Mouse (Mus musculus) midbrain, postnatal 0 days (tissue): ENCODE measurements around the gene Rabac1. TPM values are rescaled to one million over a fixed set of nuclear protein-coding genes. Genes with fewer than 3 reads are reported as not detected.

Experiments
- ATAC-seq: fragments of 200-750 bp; cut with Nextera tagmentation; 2 replicates; pipeline ENCODE4 v1.8.0; 2017; ENCODE audit warnings: moderate number of reproducible peaks, mild to moderate bottlenecking, moderate TSS enrichment, moderate library complexity; ENCODE audit not compliant: low FRiP score
- DNase-seq: peaks from one replicate; pipeline ENCODE4 v3.0.0-alpha.2; 2015; ENCODE audit warnings: low spot score
- H3K27ac ChIP-seq: fragments of 300-500 bp; sonication (generic); 2 replicates; pipeline ENCODE4 v1.5.1; 2014; ENCODE audit warnings: low read depth, mild to moderate bottlenecking, low read length, mixed read lengths
- H3K27me3 ChIP-seq: fragments of 300-500 bp; sonication (generic); 2 replicates; pipeline ENCODE4 v1.6.1; 2014; ENCODE audit warnings: low read length, control low read depth, mixed read lengths; ENCODE audit not compliant: insufficient read depth
- H3K36me3 ChIP-seq: fragments of 300-500 bp; sonication (generic); 2 replicates; pipeline ENCODE4 v1.6.1; 2014; ENCODE audit warnings: low read length, control low read depth, mixed read lengths; ENCODE audit not compliant: insufficient read depth
- H3K4me1 ChIP-seq: fragments of 300-500 bp; sonication (generic); 2 replicates; pipeline ENCODE4 v1.6.1; 2014; ENCODE audit warnings: mild to moderate bottlenecking, control low read depth, antibody characterized with exemption, low read length, mixed read lengths; ENCODE audit not compliant: insufficient read depth
- H3K4me2 ChIP-seq: fragments of 300-500 bp; sonication (generic); 2 replicates; pipeline ENCODE4 v1.6.1; 2014; ENCODE audit warnings: low read depth, mild to moderate bottlenecking, low read length, mixed read lengths; ENCODE audit not compliant: poor library complexity, severe bottlenecking
- H3K4me3 ChIP-seq: fragments of 300-500 bp; sonication (generic); 2 replicates; pipeline ENCODE4 v1.5.1; 2014; ENCODE audit warnings: low read depth, mild to moderate bottlenecking, low read length, moderate library complexity
- H3K9ac ChIP-seq: fragments of 300-500 bp; sonication (generic); replicated peaks from 2 replicates; pipeline ENCODE4 v1.6.1; 2014; ENCODE audit warnings: mild to moderate bottlenecking, low read length, moderate library complexity, mixed read lengths; ENCODE audit not compliant: poor library complexity, severe bottlenecking
- H3K9me3 ChIP-seq: fragments of 300-500 bp; sonication (generic); 2 replicates; pipeline ENCODE4 v1.6.1; 2016; ENCODE audit warnings: low read length, control low read depth
- CTCF ChIP-seq: IDR thresholded peaks from 2 replicates; pipeline ENCODE4 v1.5.1; 2016; ENCODE audit warnings: antibody characterized with exemption, mild to moderate bottlenecking
- WGBS: fragments of 180-500 bp; shearing (Covaris S2); extraction: QIAGEN DNeasy Blood & Tissue Kit; methylation state at CpG from one replicate; pipeline ENCODE4 v1.1.7; 2014; 5-methylcytosine and 5-hydroxymethylcytosine counted together
- polyA plus RNA-seq: library from polyadenylated mRNA; unstranded; fragments of >200 nt; fragmentation: Nextera tagmentation; extraction: Ambion mirVana; gene quantifications from 2 replicates; pipeline ENCODE4 v1.2.1, GENCODE M21; 2015
- total RNA-seq: library from RNA; depleted of rRNA; stranded (reverse); fragments of >200 nt; gene quantifications from 2 replicates; pipeline ENCODE4 v1.2.3, GENCODE M21; 2014

Rabac1 gene
- total and polyA plus RNA-seq, 2 experiments from 2014 or later, result 466 to 704 TPM

- Histone ChIP-seq H3K4me1 (peaks cover 37% of the 10 kb centered on the region), H3K4me3 (peak overlapping the region; percentile 87), H3K4me2 (peak overlapping the region; percentile 65), H3K27me3 (no peaks in the 10 kb centered on the region), H3K36me3 (peaks cover 16% of the 10 kb centered on the region), H3K9me3 (no peaks in the 10 kb centered on the region), H3K27ac (peak overlapping the region; percentile 97), H3K9ac (peak overlapping the region; percentile 88)
- no peak for DNase-seq
- WGBS, result 68% methylated on average over 8 of the region's 8 CpGs
- ATAC-seq, result no peak
- no peak for TF ChIP-seq CTCF
These were observed 31.4 kb upstream of the Rabac1 start for GRCm38 (mm10) chr7:25003820-25004388.

- H3K4me1 ChIP-seq, result peaks cover 32% of the 10 kb centered on the region
- H3K27me3 ChIP-seq, result no peaks in the 10 kb centered on the region
- peak overlapping the region; percentile 65 for H3K4me2 ChIP-seq
- H3K36me3 ChIP-seq, result peaks cover 21% of the 10 kb centered on the region
- 17% methylated on average over 11 of the region's 11 CpGs for WGBS
- DNase-seq, result no peak
- TF ChIP-seq CTCF, result no peak
- H3K9me3 ChIP-seq, result no peaks in the 10 kb centered on the region
- peak overlapping the region; percentile 88 for H3K9ac ChIP-seq
- peak overlapping the region; percentile 87 for H3K4me3 ChIP-seq
- ATAC-seq, result no peak
- H3K27ac ChIP-seq, result peak overlapping the region; percentile 97
These were observed 30.7 kb upstream of the Rabac1 start for GRCm38 (mm10) chr7:25003291-25003690.

GRCm38 (mm10) chr7:25000711-25001110 lies 28.2 kb upstream of the Rabac1 start:
- Histone ChIP-seq H3K27ac (no peak overlapping the region), H3K9ac (no peak overlapping the region), H3K4me1 (peaks cover 12% of the 10 kb centered on the region), H3K4me2 (no peak overlapping the region), H3K4me3 (no peak overlapping the region), H3K36me3 (peaks cover 38% of the 10 kb centered on the region), H3K27me3 (no peaks in the 10 kb centered on the region), H3K9me3 (no peaks in the 10 kb centered on the region)
- ATAC-seq (no peak), DNase-seq (no peak)
- no peak for TF ChIP-seq CTCF
- 77% methylated on average over 12 of the region's 12 CpGs for WGBS

GRCm38 (mm10) chr7:25000211-25000610 lies 27.7 kb upstream of the Rabac1 start:
- WGBS, result 77% methylated on average over 7 of the region's 7 CpGs
- peaks cover 40% of the 10 kb centered on the region for H3K36me3 ChIP-seq
- no peak for ATAC-seq

GRCm38 (mm10) chr7:24993081-24993480 lies 20.5 kb upstream of the Rabac1 start:
- ATAC-seq (no peak), DNase-seq (no peak)
- Histone ChIP-seq H3K9me3 (no peaks in the 10 kb centered on the region), H3K4me1 (no peaks in the 10 kb centered on the region), H3K27me3 (no peaks in the 10 kb centered on the region), H3K36me3 (peaks cover 68% of the 10 kb centered on the region), H3K4me3 (no peak overlapping the region), H3K27ac (no peak overlapping the region), H3K4me2 (no peak overlapping the region), H3K9ac (no peak overlapping the region)
- no peak for TF ChIP-seq CTCF
- WGBS, result 77% methylated on average over 6 of the region's 6 CpGs

More at GRCm38 (mm10) chr7:25000211-25000610, 27.7 kb upstream of the Rabac1 start:
- peaks cover 12% of the 10 kb centered on the region for H3K4me1 ChIP-seq
- no peak for TF ChIP-seq CTCF
- H3K27me3 ChIP-seq, result no peaks in the 10 kb centered on the region
- H3K9ac ChIP-seq, result no peak overlapping the region
- no peaks in the 10 kb centered on the region for H3K9me3 ChIP-seq
- DNase-seq, result no peak
- no peak overlapping the region for H3K27ac ChIP-seq
- H3K4me2 ChIP-seq, result no peak overlapping the region
- H3K4me3 ChIP-seq, result no peak overlapping the region

- Histone ChIP-seq H3K4me1 (no peaks in the 10 kb centered on the region), H3K4me2 (no peak overlapping the region), H3K36me3 (peaks cover 72% of the 10 kb centered on the region), H3K4me3 (no peak overlapping the region), H3K9ac (no peak overlapping the region), H3K27me3 (no peaks in the 10 kb centered on the region), H3K9me3 (no peaks in the 10 kb centered on the region), H3K27ac (0 out of 2 replicates have a peak overlapping the region, but pooled peaks have one; percentile 12)
- no peak for TF ChIP-seq CTCF
- DNase-seq (no peak), ATAC-seq (no peak)
- WGBS, result 83% methylated on average over 8 of the region's 8 CpGs
These were observed 17.9 kb upstream of the Rabac1 start for GRCm38 (mm10) chr7:24990478-24990877.
